Mouse (Mus musculus) induced T-regulatory cell, adult 2 months (primary cell): Measurements from ENCODE around the gene Sptssa.
A peak's percentile ranks its signal among the peaks of the same experiment; 100 is the strongest.
"Not testable (repeated sequence)": the region's sequence is repeated elsewhere in the genome, so short reads cannot be mapped to it uniquely, and the experiment has no call there.

ENCODE experiments used
- DNase-seq: peaks from one replicate; pipeline ENCODE4 v3.0.0-alpha.2; 2012; ENCODE audit warnings: low read depth

Sptssa gene

GRCm38 (mm10) chr12:54656396-54657171, at the start of gene Sptssa:
Sptssa (minus strand) TSS chr12:54656573.
- DNase-seq: peak; percentile 96

GRCm38 (mm10) chr12:54699394-54699793, 43.0 kb upstream of the Sptssa start:
- no peak for DNase-seq

- no peak for DNase-seq
Observed at GRCm38 (mm10) chr12:54697791-54698250, 41.4 kb upstream of the Sptssa start.

DNA sequence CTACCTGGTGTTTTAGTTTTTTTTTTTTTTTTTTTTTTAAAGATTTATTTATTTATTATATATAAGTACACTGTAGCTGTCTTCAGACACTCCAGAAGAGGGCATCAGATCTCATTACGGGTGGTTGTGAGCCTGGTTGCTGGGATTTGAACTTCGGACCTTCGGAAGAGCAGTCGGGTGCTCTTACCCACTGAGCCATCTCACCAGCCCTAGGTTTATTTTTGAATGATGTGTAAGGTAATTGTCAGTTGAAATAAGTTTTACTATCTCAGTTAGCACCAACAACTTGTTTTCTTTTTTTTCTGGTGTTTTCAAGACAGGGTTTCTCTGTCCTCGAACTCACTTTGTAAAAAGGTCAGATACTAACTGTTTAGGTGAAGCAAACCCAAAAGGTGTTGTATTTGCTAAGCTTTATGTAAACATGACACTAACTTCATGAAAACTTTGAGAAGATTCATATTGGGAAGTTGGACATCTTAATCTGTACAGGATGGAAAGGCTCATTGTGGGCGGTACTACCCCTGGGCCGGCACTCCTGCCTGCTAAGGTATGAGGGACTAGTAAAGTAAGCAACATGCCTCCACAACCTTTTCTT, 40.7 kb upstream of the Sptssa start:
- DNase-seq: peak; percentile 84

- peak; percentile 99 for DNase-seq
Observed at GRCm38 (mm10) chr12:54696242-54697002, 40.0 kb upstream of the Sptssa start.

- DNase-seq: peak; percentile 98
Observed at GRCm38 (mm10) chr12:54695511-54696241, 39.3 kb upstream of the Sptssa start, which contains the start of gene Eapp. Eapp (minus strand) TSS chr12:54695897.

GRCm38 (mm10) chr12:54694847-54695510, 38.6 kb upstream of the Sptssa start:
- DNase-seq: no peak

DNA sequence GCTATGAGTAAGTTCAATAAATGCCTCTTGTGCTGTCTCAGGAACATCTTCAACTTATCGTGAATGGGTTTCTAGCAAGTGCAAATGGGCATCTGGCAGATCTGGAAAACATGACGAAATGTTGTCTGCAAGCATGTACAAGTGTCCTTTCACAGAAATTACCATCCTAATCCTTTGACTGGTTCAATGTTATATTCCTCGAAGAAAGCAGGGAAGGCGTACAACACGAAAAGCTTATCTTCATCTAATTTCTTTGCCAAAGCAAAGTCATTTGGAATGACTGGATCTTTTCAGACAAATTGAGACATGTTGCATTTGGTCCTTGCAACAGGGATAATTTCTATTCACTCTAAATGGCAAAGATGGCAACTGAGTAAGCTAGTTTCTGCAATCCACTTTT, 32.7 kb upstream of the Sptssa start:
- DNase-seq: no peak

- DNase-seq: peak; percentile 26
Observed at GRCm38 (mm10) chr12:54683182-54683581, 26.8 kb upstream of the Sptssa start.

GRCm38 (mm10) chr12:54676709-54677108, 20.3 kb upstream of the Sptssa start:
- no peak for DNase-seq

- no peak for DNase-seq
Observed at GRCm38 (mm10) chr12:54675396-54675795, 19.0 kb upstream of the Sptssa start.

DNA sequence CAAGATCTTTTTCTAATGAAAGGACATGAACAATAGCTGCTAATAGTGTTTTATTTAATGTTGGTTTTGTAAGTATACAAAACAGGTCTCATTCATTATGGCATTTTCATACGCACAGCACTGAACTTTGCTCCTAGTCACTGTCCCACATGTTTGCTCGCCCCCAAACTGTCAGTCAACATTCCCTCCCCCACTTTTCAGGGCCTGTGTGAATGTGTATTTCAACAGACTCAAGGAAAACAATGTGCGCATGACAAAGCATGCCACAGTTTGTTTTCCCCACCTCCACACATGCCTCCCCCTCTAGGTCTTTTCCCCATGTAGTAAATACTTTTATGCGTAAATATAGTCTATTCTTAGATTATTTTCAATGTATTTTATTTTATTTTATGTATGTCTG, 14.9 kb upstream of the Sptssa start:
- DNase-seq: no peak

GRCm38 (mm10) chr12:54668141-54668540, 11.8 kb upstream of the Sptssa start:
- no peak for DNase-seq

DNA sequence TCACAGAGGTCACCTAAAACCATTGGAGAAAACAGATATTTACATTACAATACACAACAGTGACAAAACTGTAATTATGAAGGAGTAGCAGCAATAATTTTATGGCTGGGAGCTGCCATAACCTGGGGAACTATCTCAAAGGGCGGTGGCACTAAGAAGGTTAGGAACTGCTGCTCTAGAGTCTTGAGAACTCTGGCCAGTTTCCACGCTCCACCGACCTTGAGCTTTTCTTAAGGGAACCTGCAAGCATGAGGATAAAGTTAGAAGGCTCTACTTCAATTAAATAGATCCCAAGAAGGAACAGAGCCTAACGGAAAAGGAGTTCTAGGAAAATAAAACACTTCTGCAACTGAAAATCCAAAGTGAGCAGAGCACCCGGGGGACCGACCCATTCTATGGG, 9.2 kb upstream of the Sptssa start:
- no peak for DNase-seq

GRCm38 (mm10) chr12:54661470-54661869, 5.1 kb upstream of the Sptssa start:
- DNase-seq: not testable (repeated sequence)

DNA sequence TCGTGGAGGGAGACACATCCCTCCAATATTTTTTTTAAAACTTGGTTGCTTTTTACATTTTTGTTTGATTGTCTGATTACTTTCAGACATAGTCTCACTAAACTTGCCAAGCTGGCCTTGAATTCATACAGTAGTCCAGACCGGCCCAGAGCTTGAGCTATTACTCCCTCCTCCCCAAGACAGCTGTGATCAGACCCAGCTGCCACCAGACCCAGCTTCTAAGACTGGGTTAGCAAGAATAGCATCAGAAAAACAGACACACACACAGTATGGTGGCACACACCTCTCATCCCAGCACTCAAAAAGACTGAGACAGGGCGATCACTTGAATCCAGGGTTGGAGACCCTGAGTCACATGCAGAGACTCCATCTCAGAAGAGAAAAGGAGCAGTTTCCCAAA, 3.5 kb upstream of the Sptssa start:
- no peak for DNase-seq

GRCm38 (mm10) chr12:54658425-54659092, 2.2 kb upstream of the Sptssa start:
- DNase-seq: no peak

DNA sequence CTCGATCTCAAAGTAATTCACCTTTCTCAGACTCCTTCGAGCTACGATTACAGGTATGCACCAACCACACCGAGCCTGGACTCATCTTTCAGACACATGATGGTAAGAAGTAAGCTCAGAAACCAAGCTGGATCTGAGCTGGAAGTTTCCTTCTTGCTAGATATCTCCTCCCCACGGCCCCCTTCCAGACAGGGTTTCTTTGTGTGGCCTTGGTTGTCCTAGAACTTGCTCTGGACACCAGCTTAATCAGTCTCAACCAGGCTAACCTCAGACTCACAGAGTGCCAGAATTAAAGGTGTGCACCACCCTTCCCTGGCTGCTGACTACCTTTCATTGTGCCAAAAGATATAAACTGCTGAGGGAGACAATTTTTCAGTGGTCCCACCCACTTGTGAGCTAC, 1.6 kb upstream of the Sptssa start:
- DNase-seq: no peak

DNA sequence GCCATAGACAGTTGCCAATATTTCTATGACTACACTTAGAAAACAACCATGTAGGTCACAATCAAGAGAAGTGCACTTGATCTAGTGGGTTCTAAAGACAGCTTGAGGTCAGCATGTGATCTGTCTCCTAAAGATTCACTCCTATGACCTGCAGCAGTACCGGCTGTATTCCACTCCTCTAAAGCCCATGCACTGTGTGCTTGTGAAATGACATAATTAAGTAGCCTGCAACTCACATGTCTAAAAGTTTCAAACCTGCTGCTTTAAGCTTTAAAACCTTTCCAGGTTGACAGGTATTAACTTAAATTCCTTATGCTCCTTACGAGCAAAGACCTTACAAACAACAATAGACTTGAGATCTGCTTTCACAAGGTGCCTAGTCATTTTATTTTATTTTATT, 853 bp upstream of the Sptssa start:
- peak; percentile 28 for DNase-seq

GRCm38 (mm10) chr12:54656039-54656395, 356 bp downstream of the Sptssa start:
- DNase-seq: no peak
